Mouse (Mus musculus): Measurements from ENCODE around the gene Grid1. TPM values are rescaled to one million over a fixed set of nuclear protein-coding genes. Genes with fewer than 3 reads are reported as not detected.

The Grid1 gene
- polyA plus RNA-seq, 2 experiments: 0.04 TPM; not detected in 1

DNA sequence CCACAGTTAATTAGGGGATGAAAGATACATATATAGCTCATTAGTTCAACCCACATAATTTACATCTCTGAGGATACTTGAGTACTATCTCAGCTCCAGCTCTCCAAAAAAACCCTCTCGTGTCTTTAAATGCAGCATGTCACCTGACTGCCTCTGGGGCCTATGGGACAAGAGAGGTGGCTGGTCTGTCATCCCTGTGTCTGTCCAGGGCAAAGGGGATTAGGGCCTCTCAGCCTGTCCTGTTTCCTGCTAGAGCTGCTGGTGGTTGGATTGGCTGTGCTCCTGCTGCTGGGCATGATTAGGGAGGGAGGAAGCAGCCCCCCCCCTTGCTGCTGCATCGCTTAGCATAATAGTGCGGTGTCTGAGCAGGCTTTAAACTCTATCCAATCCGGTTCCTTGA, 88.9 kb downstream of the Grid1 start:
- ATAC-seq (ENCODE audit: insufficient read depth): no peak
- H3K4me3 ChIP-seq (ENCODE audit: insufficient read depth in 1 of 2, low read depth in 2 of 2, low read length in 2 of 2): no peak overlapping the region
- WGBS (ENCODE audit: insufficient replicate concordance): 43% methylated on average over 4 of the region's 4 CpGs

DNA sequence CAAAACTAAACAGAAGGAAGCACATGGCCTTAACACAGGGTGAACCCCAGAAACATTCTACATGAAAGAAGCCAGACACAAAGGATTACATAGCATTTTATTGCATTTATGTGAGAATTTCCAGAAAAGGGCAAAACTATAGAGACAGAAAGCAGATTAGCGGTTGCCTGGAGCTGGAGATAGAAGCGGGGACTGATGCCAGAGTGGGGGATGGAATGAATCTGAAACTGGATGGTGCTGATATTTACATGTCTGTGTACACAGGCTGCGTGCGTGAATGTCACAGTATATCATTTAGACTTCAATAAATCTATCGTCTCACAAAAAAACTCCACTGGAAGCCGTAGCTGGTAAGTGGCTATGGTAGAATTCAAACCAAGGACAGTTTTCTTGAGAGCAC, 96.4 kb downstream of the Grid1 start:
- Histone ChIP-seq H3K27ac (no peak overlapping the region), H3K4me2 (ENCODE audit: low read depth) (no peak overlapping the region), H3K4me3 (ENCODE audit: insufficient read depth in 1 of 2, low read depth in 2 of 2, low read length in 2 of 2) (no peak overlapping the region), H3K9me3 (ENCODE audit: control insufficient read depth, low read length) (no peaks in the 10 kb centered on the region), H3K4me1 (replicated peaks; ENCODE audit: control insufficient read depth in 2 of 2, insufficient read depth in 2 of 2, low read length in 1 of 2) (no peaks in the 10 kb centered on the region), H3K27me3 (ENCODE audit: control insufficient read depth, insufficient read depth, low read length) (no peaks in the 10 kb centered on the region), H3K36me3 (replicated peaks; ENCODE audit: control insufficient read depth, insufficient read depth, low read depth) (no peaks in the 10 kb centered on the region), H3K9ac (replicated peaks) (no peak overlapping the region)
- DNase-seq (ENCODE audit: low read depth in 3 of 3, low spot score in 3 of 3) (no peak), ATAC-seq (ENCODE audit: insufficient read depth) (no peak)
- TF ChIP-seq EP300 (IDR thresholded peaks at IDR 0.05; ENCODE audit: low read depth): no peak
- no peak for TF ChIP-seq CTCF (IDR thresholded peaks at IDR 0.05; ENCODE audit: low read depth)
- WGBS (ENCODE audit: insufficient replicate concordance): 70% methylated on average over 6 of the region's 6 CpGs

More for the DNA sequence above, 88.9 kb downstream of the Grid1 start:
- Histone ChIP-seq H3K9me3 (ENCODE audit: control insufficient read depth, low read length) (no peaks in the 10 kb centered on the region), H3K9ac (replicated peaks) (no peak overlapping the region), H3K4me2 (ENCODE audit: low read depth) (no peak overlapping the region), H3K27me3 (ENCODE audit: control insufficient read depth, insufficient read depth, low read length) (no peaks in the 10 kb centered on the region), H3K4me1 (replicated peaks; ENCODE audit: control insufficient read depth in 2 of 2, insufficient read depth in 2 of 2, low read length in 1 of 2) (no peaks in the 10 kb centered on the region), H3K36me3 (replicated peaks; ENCODE audit: control insufficient read depth, insufficient read depth, low read depth) (no peaks in the 10 kb centered on the region), H3K27ac (no peak overlapping the region)
- TF ChIP-seq EP300 (IDR thresholded peaks at IDR 0.05; ENCODE audit: low read depth) (no peak), CTCF (IDR thresholded peaks at IDR 0.05; ENCODE audit: low read depth) (no peak)
- DNase-seq (ENCODE audit: low read depth in 3 of 3, low spot score in 3 of 3): no peak

- Histone ChIP-seq H3K9me3 (ENCODE audit: control insufficient read depth, low read length) (no peaks in the 10 kb centered on the region), H3K4me2 (ENCODE audit: low read depth) (no peak overlapping the region), H3K4me1 (replicated peaks; ENCODE audit: control insufficient read depth in 2 of 2, insufficient read depth in 2 of 2, low read length in 1 of 2) (no peaks in the 10 kb centered on the region), H3K9ac (replicated peaks) (no peak overlapping the region), H3K36me3 (replicated peaks; ENCODE audit: control insufficient read depth, insufficient read depth, low read depth) (no peaks in the 10 kb centered on the region), H3K4me3 (ENCODE audit: insufficient read depth in 1 of 2, low read depth in 2 of 2, low read length in 2 of 2) (no peak overlapping the region), H3K27ac (no peak overlapping the region), H3K27me3 (ENCODE audit: control insufficient read depth, insufficient read depth, low read length) (no peaks in the 10 kb centered on the region)
- ATAC-seq (ENCODE audit: insufficient read depth) (no peak), DNase-seq (ENCODE audit: low read depth in 3 of 3, low spot score in 3 of 3) (no peak)
- 39% methylated on average over 1 of the region's 1 CpGs for WGBS (ENCODE audit: insufficient replicate concordance)
- no peak for TF ChIP-seq CTCF (IDR thresholded peaks at IDR 0.05; ENCODE audit: low read depth)
- TF ChIP-seq EP300 (IDR thresholded peaks at IDR 0.05; ENCODE audit: low read depth): no peak
Measured at GRCm38 (mm10) chr14:34917111-34917510, 97.2 kb downstream of the Grid1 start.

DNA sequence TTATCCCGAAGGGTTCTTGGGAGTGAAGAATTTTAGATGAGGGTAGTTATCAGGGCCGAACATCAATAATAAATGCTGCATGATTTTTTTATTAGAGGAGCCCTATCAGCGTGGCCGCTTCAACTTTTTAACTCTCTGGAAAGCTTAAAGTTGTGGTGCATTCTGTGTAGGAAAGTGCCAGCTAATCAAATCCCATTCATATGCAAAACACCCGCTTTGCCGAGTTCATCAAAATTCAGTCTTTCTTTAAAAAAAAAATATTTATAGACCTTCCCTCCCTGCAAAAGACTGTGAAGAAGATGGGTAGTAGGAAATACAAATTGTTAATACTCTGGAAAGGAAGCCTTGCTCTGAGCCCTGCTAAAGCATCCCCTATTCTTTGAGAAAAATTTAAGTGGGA, 99.3 kb downstream of the Grid1 start:
- WGBS (ENCODE audit: insufficient replicate concordance): 59% methylated on average over 6 of the region's 6 CpGs
- TF ChIP-seq EP300 (IDR thresholded peaks at IDR 0.05; ENCODE audit: low read depth) (no peak), CTCF (IDR thresholded peaks at IDR 0.05; ENCODE audit: low read depth) (no peak)
- no peaks in the 10 kb centered on the region for H3K9me3 ChIP-seq (ENCODE audit: control insufficient read depth, low read length)
- H3K4me3 ChIP-seq (ENCODE audit: insufficient read depth in 1 of 2, low read depth in 2 of 2, low read length in 2 of 2): no peak overlapping the region
- H3K4me2 ChIP-seq (ENCODE audit: low read depth): no peak overlapping the region
- DNase-seq (ENCODE audit: low read depth in 3 of 3, low spot score in 3 of 3): no peak
- no peaks in the 10 kb centered on the region for H3K4me1 ChIP-seq (replicated peaks; ENCODE audit: control insufficient read depth in 2 of 2, insufficient read depth in 2 of 2, low read length in 1 of 2)
- no peak overlapping the region for H3K9ac ChIP-seq (replicated peaks)
- no peaks in the 10 kb centered on the region for H3K27me3 ChIP-seq (ENCODE audit: control insufficient read depth, insufficient read depth, low read length)
- no peaks in the 10 kb centered on the region for H3K36me3 ChIP-seq (replicated peaks; ENCODE audit: control insufficient read depth, insufficient read depth, low read depth)
- no peak for ATAC-seq (ENCODE audit: insufficient read depth)
- no peak overlapping the region for H3K27ac ChIP-seq

- no peaks in the 10 kb centered on the region for H3K36me3 ChIP-seq (replicated peaks; ENCODE audit: control insufficient read depth, insufficient read depth, low read depth)
- 55% methylated on average over 9 of the region's 9 CpGs for WGBS (ENCODE audit: insufficient replicate concordance)
- no peaks in the 10 kb centered on the region for H3K4me1 ChIP-seq (replicated peaks; ENCODE audit: control insufficient read depth in 2 of 2, insufficient read depth in 2 of 2, low read length in 1 of 2)
- no peaks in the 10 kb centered on the region for H3K27me3 ChIP-seq (ENCODE audit: control insufficient read depth, insufficient read depth, low read length)
- H3K9ac ChIP-seq (replicated peaks): no peak overlapping the region
- ATAC-seq (ENCODE audit: insufficient read depth): no peak
- H3K4me3 ChIP-seq (ENCODE audit: insufficient read depth in 1 of 2, low read depth in 2 of 2, low read length in 2 of 2): no peak overlapping the region
- no peak for TF ChIP-seq CTCF (IDR thresholded peaks at IDR 0.05; ENCODE audit: low read depth)
- no peak for TF ChIP-seq EP300 (IDR thresholded peaks at IDR 0.05; ENCODE audit: low read depth)
- no peak overlapping the region for H3K4me2 ChIP-seq (ENCODE audit: low read depth)
- DNase-seq (ENCODE audit: low read depth in 3 of 3, low spot score in 3 of 3): no peak
- no peaks in the 10 kb centered on the region for H3K9me3 ChIP-seq (ENCODE audit: control insufficient read depth, low read length)
- no peak overlapping the region for H3K27ac ChIP-seq
Measured at GRCm38 (mm10) chr14:34921265-34921664, 101.4 kb downstream of the Grid1 start.
